Mouse (Mus musculus): Measurements from ENCODE around the gene Gm42906. TPM values are rescaled to one million over a fixed set of nuclear protein-coding genes. Genes with fewer than 3 reads are reported as not detected.
A peak's percentile ranks its signal among the peaks of the same experiment; 100 is the strongest.

Gm42906 gene
- total RNA-seq, 2 experiments from 2014 or later: not detected

- H3K27ac ChIP-seq: no peak overlapping the region
- H3K4me3 ChIP-seq: no peak overlapping the region
- DNase-seq (ENCODE audit: low spot score in 2 of 2): no peak
- TF ChIP-seq CTCF (conservative IDR thresholded peaks at IDR 0.05): no peak
Measured at GRCm38 (mm10) chr5:151134202-151134601, 293.8 kb downstream of the Gm42906 start.

GRCm38 (mm10) chr5:151133744-151134143 lies 294.2 kb downstream of the Gm42906 start:
- DNase-seq (ENCODE audit: low spot score in 2 of 2): no peak
- H3K27ac ChIP-seq: no peak overlapping the region
- no peak overlapping the region for H3K4me3 ChIP-seq
- TF ChIP-seq CTCF (conservative IDR thresholded peaks at IDR 0.05): no peak

- DNase-seq (ENCODE audit: low spot score in 2 of 2): no peak
- H3K27ac ChIP-seq: no peak overlapping the region
- TF ChIP-seq CTCF (conservative IDR thresholded peaks at IDR 0.05): no peak
- no peak overlapping the region for H3K4me3 ChIP-seq
Measured at GRCm38 (mm10) chr5:151129762-151130161, 298.2 kb downstream of the Gm42906 start.

GRCm38 (mm10) chr5:151127298-151127717 lies 300.7 kb downstream of the Gm42906 start:
- H3K27ac ChIP-seq: peak overlapping the region; percentile 87
- DNase-seq (ENCODE audit: low spot score in 2 of 2): peak in 1 of 2 experiments; percentile 20
- no peak for TF ChIP-seq CTCF (conservative IDR thresholded peaks at IDR 0.05)
- peak overlapping the region; percentile 49 for H3K4me3 ChIP-seq

- no peak for DNase-seq (ENCODE audit: low spot score in 2 of 2)
- no peak for TF ChIP-seq CTCF (conservative IDR thresholded peaks at IDR 0.05)
- Histone ChIP-seq H3K27ac (peak overlapping the region; percentile 87), H3K4me3 (peak overlapping the region; percentile 49)
Measured at GRCm38 (mm10) chr5:151126608-151127005, 301.4 kb downstream of the Gm42906 start.

GRCm38 (mm10) chr5:151125985-151126607 lies 301.9 kb downstream of the Gm42906 start:
- H3K4me3 ChIP-seq: peak overlapping the region; percentile 49
- H3K27ac ChIP-seq: peak overlapping the region; percentile 87
- TF ChIP-seq CTCF (conservative IDR thresholded peaks at IDR 0.05): no peak

GRCm38 (mm10) chr5:151117846-151118245 lies 310.1 kb downstream of the Gm42906 start:
- Histone ChIP-seq H3K4me3 (no peak overlapping the region), H3K27ac (no peak overlapping the region)
- no peak for TF ChIP-seq CTCF (conservative IDR thresholded peaks at IDR 0.05)
- no peak for DNase-seq (ENCODE audit: low spot score in 2 of 2)

More at GRCm38 (mm10) chr5:151125985-151126607, 301.9 kb downstream of the Gm42906 start:
- no peak for DNase-seq (ENCODE audit: low spot score in 2 of 2)

- Histone ChIP-seq H3K4me3 (no peak overlapping the region), H3K27ac (0 out of 2 replicates have a peak overlapping the region, but pooled peaks have one; percentile 2)
- DNase-seq (ENCODE audit: low spot score in 2 of 2): no peak
- TF ChIP-seq CTCF (conservative IDR thresholded peaks at IDR 0.05): no peak
Measured at GRCm38 (mm10) chr5:151116192-151116887, 311.6 kb downstream of the Gm42906 start.

- TF ChIP-seq CTCF (conservative IDR thresholded peaks at IDR 0.05): no peak
- 0 out of 2 replicates have a peak overlapping the region, but pooled peaks have one; percentile 0 for H3K27ac ChIP-seq
- DNase-seq (ENCODE audit: low spot score in 2 of 2): no peak
- H3K4me3 ChIP-seq: no peak overlapping the region
Measured at GRCm38 (mm10) chr5:151112743-151113142, 315.2 kb downstream of the Gm42906 start.

GRCm38 (mm10) chr5:151111080-151111871 lies 316.7 kb downstream of the Gm42906 start:
- TF ChIP-seq CTCF (conservative IDR thresholded peaks at IDR 0.05): no peak
- H3K27ac ChIP-seq: peak overlapping the region; percentile 92
- H3K4me3 ChIP-seq: no peak overlapping the region
- no peak for DNase-seq (ENCODE audit: low spot score in 2 of 2)

GRCm38 (mm10) chr5:151110461-151110908 lies 317.5 kb downstream of the Gm42906 start:
- Histone ChIP-seq H3K4me3 (peak overlapping the region; percentile 30; the same call in 1 of the 2 replicates), H3K27ac (peak overlapping the region; percentile 92)
- DNase-seq (ENCODE audit: low spot score in 2 of 2): peak; percentile 68 to 74
- no peak for TF ChIP-seq CTCF (conservative IDR thresholded peaks at IDR 0.05)

- peak overlapping the region; percentile 81 for H3K27ac ChIP-seq
- no peak for TF ChIP-seq CTCF (conservative IDR thresholded peaks at IDR 0.05)
- no peak for DNase-seq (ENCODE audit: low spot score in 2 of 2)
- no peak overlapping the region for H3K4me3 ChIP-seq
Measured at GRCm38 (mm10) chr5:151109822-151110221, 318.1 kb downstream of the Gm42906 start.

GRCm38 (mm10) chr5:151108955-151109354 lies 319.0 kb downstream of the Gm42906 start:
- peak overlapping the region; percentile 81 for H3K27ac ChIP-seq
- TF ChIP-seq CTCF (conservative IDR thresholded peaks at IDR 0.05): 0 out of 2 replicates have a peak, but pooled peaks have one; percentile 2

More at GRCm38 (mm10) chr5:151108955-151109354, 319.0 kb downstream of the Gm42906 start:
- no peak overlapping the region for H3K4me3 ChIP-seq
- no peak for DNase-seq (ENCODE audit: low spot score in 2 of 2)

Measured in layer of hippocampus, adult 2 months (tissue).